Mouse (Mus musculus) ovary, postnatal 14 days (tissue): ENCODE measurements around the gene Dlgap1.

Experiments
- DNase-seq: peaks from one replicate; pipeline ENCODE4 v3.0.0; 2022; ENCODE audit warnings: low spot score

The Dlgap1 gene

DNA sequence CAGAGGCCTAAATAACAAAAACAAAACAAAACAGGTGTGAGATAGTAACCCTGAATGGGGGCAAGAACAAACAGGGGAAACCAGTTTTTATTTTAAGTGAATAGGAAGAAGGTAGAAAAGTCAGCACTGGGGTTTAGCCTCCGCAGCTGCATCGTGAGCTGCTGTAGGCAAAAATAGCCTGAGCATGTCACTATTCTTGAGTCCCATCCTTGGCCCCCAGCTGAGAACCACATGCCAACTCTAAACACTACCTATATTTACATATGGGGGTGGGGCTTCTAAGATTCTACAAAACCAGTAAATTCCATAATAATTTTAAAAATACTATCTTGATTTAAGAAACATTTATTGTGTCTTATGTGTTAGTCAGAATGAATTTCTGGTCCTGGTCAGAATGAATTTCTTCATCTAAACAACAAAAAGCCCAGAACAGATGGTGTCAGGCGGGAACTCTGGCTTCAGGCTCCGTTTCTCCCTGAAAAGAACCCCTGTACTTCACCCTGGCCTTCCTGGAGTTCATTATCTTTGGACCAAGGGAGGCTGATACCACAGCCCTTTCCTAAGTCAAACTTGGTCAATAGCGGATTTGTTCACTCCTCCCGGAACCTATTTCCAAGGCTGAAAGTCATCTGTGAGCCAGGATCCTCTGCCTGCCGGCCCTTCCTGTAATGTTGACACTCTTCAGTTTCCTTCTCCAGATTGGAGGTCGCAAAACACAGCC is 494.1 kb downstream of the Dlgap1 start:
- DNase-seq, result no peak

GRCm38 (mm10) chr17:70466413-70466812 is 497.5 kb downstream of the Dlgap1 start:
- DNase-seq, result no peak

DNA sequence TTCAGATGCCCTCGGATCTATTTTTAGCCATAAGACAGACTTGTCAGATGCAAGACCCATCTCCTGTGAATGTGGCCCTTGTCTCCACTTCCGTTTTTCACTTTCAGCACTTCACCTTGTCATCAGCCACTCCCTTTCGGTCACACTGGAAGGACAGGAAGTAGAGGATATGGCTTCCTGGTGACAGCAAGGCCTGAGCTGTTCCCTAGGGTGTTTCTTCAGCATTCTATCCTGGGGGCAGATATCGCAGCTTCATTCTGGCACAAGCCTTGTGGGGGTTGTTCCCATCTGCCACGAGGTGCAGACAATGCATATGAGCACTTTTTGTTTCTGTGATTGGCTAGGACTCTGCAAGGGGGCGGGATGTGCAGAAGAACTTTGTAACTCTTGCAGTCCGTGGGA is 502.1 kb downstream of the Dlgap1 start:
- no peak for DNase-seq

DNA sequence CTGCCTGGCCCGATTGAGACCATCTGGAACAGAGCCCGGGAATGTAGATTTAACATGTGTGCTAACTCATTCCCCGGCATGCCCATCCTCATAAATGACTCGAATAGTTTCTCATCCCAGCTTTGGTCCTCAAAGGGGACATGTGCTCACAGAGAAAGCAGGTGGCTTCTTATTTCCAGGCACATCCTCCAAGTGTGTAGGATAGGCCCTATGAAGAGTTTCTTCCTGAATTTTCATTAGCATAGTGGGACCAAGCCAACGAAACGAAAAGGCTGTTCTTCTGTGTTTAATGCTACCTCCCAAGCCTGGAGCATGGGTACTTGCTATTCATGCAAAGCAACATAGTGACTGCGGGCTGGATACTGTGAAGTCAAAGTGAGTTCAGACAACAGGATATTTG is 503.3 kb downstream of the Dlgap1 start:
- DNase-seq, result no peak

- no peak for DNase-seq
Observed at GRCm38 (mm10) chr17:70473871-70474270, 505.0 kb downstream of the Dlgap1 start.

DNA sequence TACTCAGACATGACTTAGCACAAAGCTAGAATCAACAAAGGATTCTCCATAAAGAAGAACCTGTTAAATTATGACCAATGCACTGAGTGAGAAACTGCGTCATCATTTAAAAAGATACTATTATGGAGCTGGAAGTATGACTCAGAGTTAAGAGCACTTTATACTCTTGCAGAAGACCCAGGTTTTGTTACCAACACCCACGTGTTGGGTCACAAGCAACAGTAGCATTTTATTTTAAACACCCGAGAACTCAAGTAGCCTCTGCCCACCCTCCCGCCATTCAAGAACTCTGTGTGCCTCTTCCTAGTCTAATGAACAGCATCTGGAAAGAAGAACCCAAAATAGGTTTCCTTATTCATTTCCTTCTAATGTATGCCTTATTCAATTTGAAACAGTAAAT is 514.8 kb downstream of the Dlgap1 start:
- no peak for DNase-seq

DNA sequence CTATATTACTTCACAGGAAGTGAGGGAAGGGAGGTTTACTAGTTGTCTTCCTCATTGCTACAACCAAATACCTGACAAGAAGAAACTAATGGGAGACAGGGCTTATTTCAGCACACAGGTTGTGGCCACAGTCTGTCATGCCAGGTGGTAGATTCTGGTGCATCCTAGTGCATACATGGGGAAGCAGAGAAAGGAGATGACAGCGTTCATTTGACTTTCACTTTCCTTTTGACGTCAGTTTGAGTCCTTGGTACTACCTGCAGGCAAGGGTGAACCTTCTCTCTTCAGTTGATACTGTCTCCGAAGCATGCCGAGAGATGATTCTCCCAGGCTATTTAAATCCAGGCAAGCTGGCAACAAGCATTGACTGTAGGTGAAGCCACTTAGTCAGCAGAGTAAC is 516.8 kb downstream of the Dlgap1 start:
- DNase-seq, result no peak

DNA sequence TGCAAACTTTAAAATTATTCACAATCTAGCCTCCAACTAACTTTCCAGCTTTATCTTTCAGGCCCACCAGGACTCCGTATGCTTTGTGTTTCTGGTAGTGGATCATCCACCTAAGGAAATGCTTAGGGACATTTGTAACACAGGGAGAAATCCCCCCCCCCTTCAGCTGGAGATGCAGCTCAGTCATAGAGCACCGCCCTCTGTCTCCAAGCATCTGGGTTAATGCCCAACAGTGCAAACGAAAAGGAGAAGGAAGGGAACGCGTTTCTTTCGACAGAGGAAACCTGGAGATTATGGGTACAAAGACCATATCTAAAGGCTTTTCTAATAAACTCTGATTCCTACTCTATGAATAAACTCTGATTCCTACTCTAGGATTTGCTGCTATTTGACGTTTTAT is 517.4 kb downstream of the Dlgap1 start:
- DNase-seq, result no peak

DNA sequence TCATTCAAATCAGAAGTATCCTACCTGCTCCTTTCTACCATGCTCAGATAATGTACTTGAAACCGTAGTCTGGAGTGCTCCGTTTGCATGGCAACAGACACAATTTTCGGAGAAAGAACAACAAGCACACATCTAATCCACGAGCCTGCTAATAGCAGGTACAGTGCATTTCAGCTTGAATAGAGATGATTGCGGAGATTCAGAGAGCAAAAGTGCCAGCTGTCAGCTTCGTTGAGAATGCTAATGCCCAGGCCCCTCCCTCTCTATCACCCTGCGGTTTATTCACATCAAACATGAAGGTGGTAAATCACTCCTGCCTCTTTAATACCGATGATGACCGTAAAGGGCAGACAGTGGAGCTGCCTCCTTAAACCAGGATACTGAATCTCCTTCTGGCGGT is 518.0 kb downstream of the Dlgap1 start:
- DNase-seq, result no peak

GRCm38 (mm10) chr17:70488784-70489265 is 520.0 kb downstream of the Dlgap1 start:
- DNase-seq, result no peak

GRCm38 (mm10) chr17:70491575-70491974 is 522.7 kb downstream of the Dlgap1 start:
- no peak for DNase-seq

GRCm38 (mm10) chr17:70494338-70494737 is 525.5 kb downstream of the Dlgap1 start:
- DNase-seq, result no peak

DNA sequence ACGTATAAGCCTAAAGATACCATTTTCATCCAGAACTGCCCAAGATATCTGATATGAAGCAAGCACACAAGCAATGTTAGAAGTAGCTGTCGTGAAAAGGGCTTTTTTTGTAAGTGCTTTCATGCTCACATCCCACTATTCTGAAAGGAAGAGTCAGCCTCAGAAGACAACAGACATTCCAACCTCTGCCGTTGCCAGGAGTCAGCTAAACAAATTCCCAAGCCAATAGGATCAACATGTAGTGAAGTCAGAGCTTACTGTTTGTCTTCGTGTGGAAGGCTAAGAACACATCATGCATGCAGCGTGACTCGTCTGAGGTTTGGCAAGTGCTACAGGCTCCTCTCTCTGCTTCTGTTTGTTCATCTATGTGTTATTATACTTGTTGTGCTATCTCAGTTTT is 529.4 kb downstream of the Dlgap1 start:
- no peak for DNase-seq

DNA sequence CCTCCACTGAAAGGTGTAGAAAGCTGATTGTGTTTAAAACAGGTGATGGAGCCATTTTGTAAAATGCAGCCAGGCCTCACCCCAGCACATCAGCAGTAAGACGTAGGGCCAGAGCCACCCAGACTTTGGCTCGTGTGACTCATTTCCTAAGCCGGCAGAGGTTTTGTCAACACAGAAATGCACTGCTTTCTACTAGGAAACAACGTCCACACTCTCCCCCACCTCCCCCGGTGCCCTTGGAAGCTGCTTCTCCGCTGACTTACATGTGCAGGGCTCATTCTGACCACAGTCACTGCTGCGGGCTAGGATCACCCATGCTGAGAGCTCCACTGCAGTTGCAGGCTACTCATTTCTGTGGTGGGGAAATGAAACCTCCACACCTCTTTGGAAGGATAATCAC is 533.1 kb downstream of the Dlgap1 start:
- DNase-seq, result no peak

GRCm38 (mm10) chr17:70507759-70508158 is 538.9 kb downstream of the Dlgap1 start:
- no peak for DNase-seq

- no peak for DNase-seq
Observed at GRCm38 (mm10) chr17:70510441-70510840, 541.6 kb downstream of the Dlgap1 start.

DNA sequence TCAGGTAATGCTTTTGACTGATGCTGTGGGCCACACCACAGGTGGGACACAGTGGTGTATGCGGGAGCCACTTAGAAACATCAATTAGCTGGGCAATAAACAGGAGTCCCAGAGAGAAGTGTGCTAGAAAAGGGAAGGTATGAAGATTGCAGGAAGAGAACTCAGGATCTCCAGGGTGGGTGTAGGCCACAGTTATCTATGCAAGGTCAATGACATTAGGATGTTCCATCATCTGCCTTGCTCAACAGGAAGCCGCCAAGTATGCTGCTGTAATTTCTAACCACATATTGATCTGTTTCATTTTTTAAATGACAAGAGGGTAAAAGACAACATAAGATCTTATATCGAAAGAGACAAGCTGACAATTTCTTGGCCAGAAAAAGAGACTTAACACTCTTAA is 542.5 kb downstream of the Dlgap1 start:
- DNase-seq, result no peak

- no peak for DNase-seq
Observed at GRCm38 (mm10) chr17:70513736-70514135, 544.9 kb downstream of the Dlgap1 start.

GRCm38 (mm10) chr17:70516506-70516905 is 547.6 kb downstream of the Dlgap1 start:
- DNase-seq, result no peak

- no peak for DNase-seq
Observed at GRCm38 (mm10) chr17:70517333-70517732, 548.5 kb downstream of the Dlgap1 start.

GRCm38 (mm10) chr17:70521058-70521851 is 552.4 kb downstream of the Dlgap1 start:
- DNase-seq, result no peak

DNA sequence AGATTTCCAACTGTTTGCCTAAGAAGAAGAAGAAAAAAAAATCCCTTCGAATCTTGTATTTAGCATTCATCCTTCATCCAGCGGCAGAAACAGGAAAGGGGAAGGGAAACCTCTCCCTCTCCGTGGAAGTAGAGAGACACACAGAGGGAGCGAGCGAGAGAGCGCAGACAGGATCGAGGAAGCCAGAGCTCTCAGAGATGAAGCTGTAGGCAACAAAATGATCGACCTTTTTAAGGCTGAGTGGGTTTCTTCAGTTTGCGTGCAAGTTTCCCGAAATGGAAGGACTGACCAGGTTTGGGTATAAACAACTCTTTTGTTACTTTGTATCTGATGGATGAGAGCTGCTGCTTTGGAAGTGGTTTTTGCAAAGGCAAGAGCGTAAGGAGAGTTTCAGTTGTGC is 553.1 kb downstream of the Dlgap1 start:
- no peak for DNase-seq

GRCm38 (mm10) chr17:70525990-70526389 is 557.1 kb downstream of the Dlgap1 start:
- DNase-seq, result no peak
